Mouse (Mus musculus): ENCODE measurements around the gene Oit3. TPM values are rescaled to one million over a fixed set of nuclear protein-coding genes. Genes with fewer than 3 reads are reported as not detected.
"Not testable (repeated sequence)": the region's sequence is repeated elsewhere in the genome, so short reads cannot be mapped to it uniquely, and the experiment has no call there.

The Oit3 gene
- polyA plus RNA-seq, 1 experiment from 2014 or later, result 0.21 TPM

DNA sequence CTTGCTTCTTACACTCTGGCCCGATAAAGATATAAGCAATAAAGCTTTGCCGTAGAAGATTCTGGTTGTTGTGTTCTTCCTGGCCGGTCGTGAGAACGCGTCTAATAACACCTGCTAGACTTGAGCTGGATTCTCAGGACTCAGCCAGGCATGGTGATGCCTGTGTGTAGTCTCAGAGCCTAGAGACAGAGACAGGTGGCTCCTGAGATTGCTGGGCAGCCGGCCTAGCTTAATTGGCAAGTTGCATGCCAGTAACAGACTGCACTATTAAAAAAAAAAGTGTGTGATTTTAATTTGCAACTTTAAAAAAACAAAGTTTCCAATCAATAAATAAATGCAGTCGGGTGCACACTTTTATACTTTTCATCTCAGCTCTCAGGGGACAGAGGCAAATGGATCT is 54.6 kb downstream of the Oit3 start:
- no peak for ATAC-seq (ENCODE audit: low FRiP score)
- Histone ChIP-seq H3K27me3 (no peaks in the 10 kb centered on the region), H3K4me3 (no peak overlapping the region), H3K27ac (no peak overlapping the region), H3K9me3 (peaks cover 12% of the 10 kb centered on the region), H3K4me1 (replicated peaks) (no peaks in the 10 kb centered on the region), H3K4me2 (no peak overlapping the region), H3K36me3 (no peaks in the 10 kb centered on the region), H3K9ac (no peak overlapping the region)
- WGBS, result 93% methylated on average over 8 of the region's 8 CpGs

DNA sequence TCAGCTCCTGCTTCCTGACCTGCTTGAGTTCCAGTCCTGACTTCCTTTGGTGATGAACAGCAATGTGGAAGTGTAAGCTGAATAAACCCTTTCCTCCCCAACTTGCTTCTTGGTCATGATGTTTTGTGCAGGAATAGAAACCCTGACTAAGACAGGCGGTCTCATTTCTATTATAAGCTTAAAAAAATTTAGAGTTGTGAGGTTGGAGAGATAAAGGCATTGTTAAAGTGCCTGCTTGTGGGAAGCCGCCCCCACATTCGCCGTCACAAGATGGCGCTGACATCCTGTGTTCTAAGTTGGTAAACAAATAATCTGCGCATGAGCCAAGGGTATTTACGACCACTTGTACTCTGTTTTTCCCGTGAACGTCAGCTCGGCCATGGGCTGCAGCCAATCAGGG is 60.0 kb downstream of the Oit3 start:
- not testable (repeated sequence) for H3K9ac ChIP-seq; H3K36me3 ChIP-seq; H3K4me2 ChIP-seq; H3K27ac ChIP-seq; H3K27me3 ChIP-seq; ATAC-seq (ENCODE audit: low FRiP score); H3K4me3 ChIP-seq; H3K9me3 ChIP-seq; H3K4me1 ChIP-seq (replicated peaks)
- WGBS, result 87% methylated on average over 7 of the region's 10 CpGs

DNA sequence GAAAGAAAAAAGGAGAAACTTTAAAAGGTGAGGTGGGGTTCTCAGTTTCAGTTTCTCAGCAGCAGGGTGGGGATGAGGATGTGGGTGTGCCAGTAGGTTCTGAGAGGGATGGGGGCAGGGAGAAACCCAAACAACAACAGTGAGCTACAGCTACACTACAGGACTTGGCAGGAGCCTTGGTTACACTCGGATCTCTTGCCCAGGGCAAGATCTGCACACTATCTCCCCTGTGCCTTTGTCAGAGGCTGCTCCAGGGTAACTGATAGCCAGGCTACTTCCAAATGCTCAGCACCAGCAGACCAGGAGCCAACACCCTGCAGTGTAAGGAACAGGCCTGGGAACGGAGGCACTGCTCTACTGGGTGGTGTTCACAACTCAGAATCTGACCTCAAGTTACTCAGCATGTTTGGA is 61.2 kb downstream of the Oit3 start:
- ATAC-seq (ENCODE audit: low FRiP score), result no peak
- WGBS, result 81% methylated on average over 2 of the region's 2 CpGs
- no peak overlapping the region for H3K4me2 ChIP-seq
- H3K9ac ChIP-seq, result no peak overlapping the region
- H3K4me3 ChIP-seq, result no peak overlapping the region
- no peak overlapping the region for H3K27ac ChIP-seq
- H3K4me1 ChIP-seq (replicated peaks), result no peaks in the 10 kb centered on the region
- H3K9me3 ChIP-seq, result no peaks in the 10 kb centered on the region
- H3K27me3 ChIP-seq, result no peaks in the 10 kb centered on the region
- no peaks in the 10 kb centered on the region for H3K36me3 ChIP-seq

DNA sequence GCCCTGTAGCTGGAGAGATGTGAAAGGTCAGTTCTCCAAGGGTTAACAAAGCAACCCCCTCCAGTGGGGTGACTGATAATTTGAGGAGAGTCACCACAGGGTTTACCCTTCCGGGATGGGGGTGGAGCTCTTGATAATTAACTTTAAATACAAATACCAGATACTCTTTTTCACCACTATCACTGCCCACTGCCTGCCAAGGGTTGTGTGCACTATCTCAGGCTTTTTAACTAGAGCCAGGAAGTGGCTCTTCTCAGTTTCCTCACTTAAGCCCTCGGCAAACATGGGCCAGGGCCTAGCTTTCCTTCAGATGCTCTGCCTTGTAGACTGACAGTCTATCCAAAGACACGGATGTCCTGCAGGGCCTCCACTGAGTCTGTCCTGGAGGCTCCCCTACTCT is 61.7 kb downstream of the Oit3 start:
- ATAC-seq (ENCODE audit: low FRiP score), result no peak
- no peak overlapping the region for H3K27ac ChIP-seq
- no peaks in the 10 kb centered on the region for H3K9me3 ChIP-seq
- H3K4me1 ChIP-seq (replicated peaks), result no peaks in the 10 kb centered on the region
- H3K27me3 ChIP-seq, result no peaks in the 10 kb centered on the region
- no peaks in the 10 kb centered on the region for H3K36me3 ChIP-seq
- H3K4me3 ChIP-seq, result no peak overlapping the region
- no peak overlapping the region for H3K4me2 ChIP-seq
- WGBS, result 60% methylated on average over 3 of the region's 3 CpGs
- H3K9ac ChIP-seq, result no peak overlapping the region

DNA sequence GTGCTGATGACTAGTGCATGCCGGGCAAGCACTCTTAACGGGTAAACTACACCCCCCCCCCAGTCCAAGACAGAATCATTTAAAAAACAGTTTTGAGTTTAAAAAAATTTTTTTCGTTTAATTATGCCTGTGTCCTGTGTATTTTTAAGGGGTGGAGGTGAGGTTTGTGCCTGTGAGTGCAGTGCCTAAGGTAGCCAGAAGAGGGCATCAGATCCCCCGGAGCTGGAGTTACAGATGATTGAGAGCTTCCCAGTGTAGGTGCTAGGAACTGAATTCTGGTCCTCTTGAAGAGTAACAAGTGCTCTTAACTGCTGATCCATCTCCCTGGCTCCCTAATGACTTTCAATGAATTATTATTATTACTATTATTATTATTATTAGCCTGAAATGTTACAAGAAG is 62.9 kb downstream of the Oit3 start:
- WGBS, result 93% methylated on average over 4 of the region's 4 CpGs
- H3K27ac ChIP-seq, result no peak overlapping the region
- no peak for ATAC-seq (ENCODE audit: low FRiP score)
- peaks cover 6% of the 10 kb centered on the region; the same call in 1 of the 2 replicates for H3K36me3 ChIP-seq
- no peak overlapping the region for H3K9ac ChIP-seq
- no peaks in the 10 kb centered on the region for H3K9me3 ChIP-seq
- no peak overlapping the region for H3K4me2 ChIP-seq
- H3K27me3 ChIP-seq, result no peaks in the 10 kb centered on the region
- no peaks in the 10 kb centered on the region for H3K4me1 ChIP-seq (replicated peaks)
- H3K4me3 ChIP-seq, result no peak overlapping the region

DNA sequence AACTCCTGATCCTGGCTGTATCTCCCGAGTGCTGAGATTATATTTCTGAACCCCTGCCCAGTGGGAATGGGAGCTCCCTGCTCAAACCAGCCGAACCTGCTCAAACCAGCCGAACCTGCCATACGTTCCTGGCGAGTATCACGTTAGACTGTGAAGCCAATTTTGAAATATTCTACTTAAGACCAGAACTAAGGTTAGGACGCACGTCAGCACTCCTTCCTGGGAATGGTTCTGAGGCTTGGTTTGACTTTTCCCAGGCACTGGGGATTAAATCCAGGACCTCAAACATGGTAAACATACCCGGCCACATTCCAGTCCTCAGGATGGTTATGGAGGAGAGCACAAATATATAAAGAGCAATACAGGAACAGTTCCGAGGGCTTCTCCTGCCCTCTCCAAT is 63.7 kb downstream of the Oit3 start:
- no peak overlapping the region for H3K9ac ChIP-seq
- H3K27me3 ChIP-seq, result no peaks in the 10 kb centered on the region
- H3K4me3 ChIP-seq, result no peak overlapping the region
- H3K36me3 ChIP-seq, result peaks cover 13% of the 10 kb centered on the region
- 94% methylated on average over 10 of the region's 10 CpGs for WGBS
- H3K9me3 ChIP-seq, result no peaks in the 10 kb centered on the region
- no peak overlapping the region for H3K27ac ChIP-seq
- ATAC-seq (ENCODE audit: low FRiP score), result no peak
- H3K4me1 ChIP-seq (replicated peaks), result no peaks in the 10 kb centered on the region
- H3K4me2 ChIP-seq, result no peak overlapping the region

Other genes starting within 250 kb of the Oit3 start
- 19.6 and 22.7 TPM in 2 replicates for gene Sept10, start 219.9 kb downstream of the Oit3 start, polyA plus RNA-seq (2015; fragmentation: Nextera tagmentation; extraction: Ambion mirVana)
- 17.0 TPM in 2 replicates for gene Sowahc, start 219.8 kb downstream of the Oit3 start, polyA plus RNA-seq (2015; fragmentation: Nextera tagmentation; extraction: Ambion mirVana)
- gene P4ha1, start 118.5 kb downstream of the Oit3 start, polyA plus RNA-seq (2015; fragmentation: Nextera tagmentation; extraction: Ambion mirVana), result 28.7 and 29.9 TPM in 2 replicates
- 1.6 and 2.9 TPM in 2 replicates for gene Gm10273, start 46.1 kb downstream of the Oit3 start, polyA plus RNA-seq (2015; fragmentation: Nextera tagmentation; extraction: Ambion mirVana)
- gene Pla2g12b, start 38.1 kb downstream of the Oit3 start, polyA plus RNA-seq (2015; fragmentation: Nextera tagmentation; extraction: Ambion mirVana), result not detected in 2 replicates
- gene Gm10322, start 174.3 kb upstream of the Oit3 start, polyA plus RNA-seq (2015; fragmentation: Nextera tagmentation; extraction: Ambion mirVana), result 0.64 TPM in 1 of 2 replicates, not detected in the other
- 24.9 and 27.0 TPM in 2 replicates for gene Mcu, start 174.9 kb upstream of the Oit3 start, polyA plus RNA-seq (2015; fragmentation: Nextera tagmentation; extraction: Ambion mirVana)